20 mouse cellular contexts compared by ENCODE assay signal in genomic region chr16:76905205-76905996, GRCm38 (mm10).
DNase-seq lines count a peak whose midpoint lies in the region; ATAC-seq and TF ChIP-seq lines count a peak whose summit lies in the region.
"Had no signal": no experiment of that assay in that cellular context is flagged by ENCODE, and none has a peak within 500 bp of the region (broad histone marks: within the 10 kb centered on the region; RNA-seq: fewer than 3 reads in every experiment).

No protein-coding gene starts in this region.

- no peaks in the 10 kb centered on the region for H3K4me1 ChIP-seq in heart, embryonic 10.5 days
- no peaks in the 10 kb centered on the region for H3K4me1 ChIP-seq in embryonic facial prominence, embryonic 15.5 days
- H3K4me1 ChIP-seq: forebrain, embryonic 15.5 days; hindbrain, embryonic 10.5 days; liver, embryonic 12.5 days; midbrain, embryonic 10.5 days had no signal

- no peak for TF ChIP-seq CTCF in layer of hippocampus, adult 2 months (conservative IDR thresholded peaks at IDR 0.05)

- ATAC-seq in embryonic facial prominence, embryonic 15.5 days (ENCODE audit: insufficient number of reproducible peaks, low FRiP score, low TSS enrichment, low read depth) = 0 out of 2 replicates have a peak, but pooled peaks have one; percentile 24
- ATAC-seq: activated CD4-positive, CD25-positive, alpha-beta regulatory T cell, adult 4 months; forebrain, embryonic 15.5 days; liver, embryonic 12.5 days; Patski had no signal

- H3K4me3 ChIP-seq in heart, embryonic 10.5 days = no peak overlapping the region
- no peak overlapping the region for H3K4me3 ChIP-seq in layer of hippocampus, adult 2 months
- H3K4me3 ChIP-seq in embryonic facial prominence, embryonic 15.5 days (replicated peaks) = no peak overlapping the region
- H3K4me3 ChIP-seq: erythroblast, embryonic 14.5 days; forebrain, embryonic 15.5 days; hindbrain, embryonic 10.5 days; liver, embryonic 12.5 days; midbrain, embryonic 10.5 days had no signal

- no peak overlapping the region for H3K27ac ChIP-seq in heart, embryonic 10.5 days
- H3K27ac ChIP-seq in layer of hippocampus, adult 2 months = peak overlapping the region; percentile 73
- H3K27ac ChIP-seq in embryonic facial prominence, embryonic 15.5 days (replicated peaks) = no peak overlapping the region
- H3K27ac ChIP-seq: forebrain, embryonic 15.5 days; hindbrain, embryonic 10.5 days; liver, embryonic 12.5 days; midbrain, embryonic 10.5 days; stomach, postnatal 0 days had no signal

- no peaks in the 10 kb centered on the region for H3K27me3 ChIP-seq in heart, embryonic 10.5 days (ENCODE audit: insufficient read depth, poor library complexity, severe bottlenecking)
- H3K27me3 ChIP-seq in embryonic facial prominence, embryonic 15.5 days = no peaks in the 10 kb centered on the region
- H3K27me3 ChIP-seq: forebrain, embryonic 15.5 days; liver, embryonic 12.5 days had no signal

- H3K36me3 ChIP-seq in heart, embryonic 10.5 days = no peaks in the 10 kb centered on the region
- H3K36me3 ChIP-seq in embryonic facial prominence, embryonic 15.5 days = no peaks in the 10 kb centered on the region
- H3K36me3 ChIP-seq: forebrain, embryonic 15.5 days; hindbrain, embryonic 10.5 days; liver, embryonic 12.5 days; midbrain, embryonic 10.5 days had no signal

- no peak overlapping the region for H3K9ac ChIP-seq in embryonic facial prominence, embryonic 15.5 days
- H3K9ac ChIP-seq: forebrain, embryonic 15.5 days; liver, embryonic 12.5 days had no signal

- no peaks in the 10 kb centered on the region for H3K9me3 ChIP-seq in heart, embryonic 10.5 days
- no peaks in the 10 kb centered on the region for H3K9me3 ChIP-seq in embryonic facial prominence, embryonic 15.5 days (replicated peaks)
- H3K9me3 ChIP-seq: forebrain, embryonic 15.5 days; hindbrain, embryonic 10.5 days; liver, embryonic 12.5 days; midbrain, embryonic 10.5 days had no signal

- 81% methylated on average over 11 of the region's 11 CpGs for WGBS in heart, embryonic 10.5 days
- WGBS in embryonic facial prominence, embryonic 15.5 days = 65% methylated on average over 11 of the region's 11 CpGs

- peak; percentile 60 for DNase-seq in heart, adult 8-10 months (ENCODE audit: low spot score)
- DNase-seq in heart, embryonic 10.5 days (ENCODE audit: low spot score) = no peak
- DNase-seq in layer of hippocampus, adult 2 months (ENCODE audit: low spot score in 2 of 2) = no peak
- DNase-seq in layer of hippocampus, postnatal 10 days (ENCODE audit: low spot score in 2 of 2) = no peak
- DNase-seq in lung, postnatal 10 days = peak; percentile 11
- DNase-seq in embryo, embryonic 10.5 days (ENCODE audit: low spot score) = no peak
- no peak for DNase-seq in cerebellum, postnatal 36 days
- DNase-seq: adrenal gland, postnatal 14 days; cerebellum, adult 11-12 months; right cerebral cortex, postnatal 14 days; thymus, postnatal 36 days had no signal

- H3K4me2 ChIP-seq in embryonic facial prominence, embryonic 15.5 days (replicated peaks) = no peak overlapping the region
- H3K4me2 ChIP-seq: forebrain, embryonic 15.5 days; liver, embryonic 12.5 days had no signal

Comparison
In these comparisons a context has a peak if more than half of its experiments do, and no peak if none do; other contexts are left out.
1. DNase-seq: peak in heart, adult 8-10 months (single experiment) and lung, postnatal 10 days (single experiment); none in heart, embryonic 10.5 days (single experiment), layer of hippocampus, adult 2 months (0 of 2), layer of hippocampus, postnatal 10 days (0 of 2), embryo, embryonic 10.5 days (single experiment) and cerebellum, postnatal 36 days (0 of 2).